Mouse (Mus musculus) liver (tissue): Measurements from ENCODE around the gene Polr3h.

ENCODE experiments used
- DNase-seq: peaks from one replicate; pipeline ENCODE4 v3.0.0-alpha.2; 2020; ENCODE audit warnings: mixed read lengths

Gene Polr3h

DNA sequence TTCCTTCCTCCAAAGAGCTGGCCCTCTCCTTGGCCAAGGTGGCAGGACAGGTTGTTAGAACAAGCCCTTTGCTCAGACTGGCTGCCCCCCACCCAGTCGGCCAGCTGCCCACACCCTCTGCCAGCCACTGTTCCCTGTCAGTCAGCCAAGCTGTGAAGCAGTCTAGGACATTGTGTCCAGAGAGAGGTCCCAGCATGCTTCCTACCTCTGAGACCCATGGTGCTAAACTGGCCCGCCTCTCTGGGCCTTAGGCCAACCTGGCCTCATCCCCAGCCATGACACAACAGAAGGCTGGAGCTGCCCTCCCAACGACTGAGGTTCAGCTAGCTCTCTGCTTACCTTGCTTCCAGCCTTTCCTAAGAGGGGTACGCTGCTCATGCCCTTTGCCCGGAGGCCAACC, 86.4 kb downstream of the Polr3h start:
- peak; percentile 31 for DNase-seq

DNA sequence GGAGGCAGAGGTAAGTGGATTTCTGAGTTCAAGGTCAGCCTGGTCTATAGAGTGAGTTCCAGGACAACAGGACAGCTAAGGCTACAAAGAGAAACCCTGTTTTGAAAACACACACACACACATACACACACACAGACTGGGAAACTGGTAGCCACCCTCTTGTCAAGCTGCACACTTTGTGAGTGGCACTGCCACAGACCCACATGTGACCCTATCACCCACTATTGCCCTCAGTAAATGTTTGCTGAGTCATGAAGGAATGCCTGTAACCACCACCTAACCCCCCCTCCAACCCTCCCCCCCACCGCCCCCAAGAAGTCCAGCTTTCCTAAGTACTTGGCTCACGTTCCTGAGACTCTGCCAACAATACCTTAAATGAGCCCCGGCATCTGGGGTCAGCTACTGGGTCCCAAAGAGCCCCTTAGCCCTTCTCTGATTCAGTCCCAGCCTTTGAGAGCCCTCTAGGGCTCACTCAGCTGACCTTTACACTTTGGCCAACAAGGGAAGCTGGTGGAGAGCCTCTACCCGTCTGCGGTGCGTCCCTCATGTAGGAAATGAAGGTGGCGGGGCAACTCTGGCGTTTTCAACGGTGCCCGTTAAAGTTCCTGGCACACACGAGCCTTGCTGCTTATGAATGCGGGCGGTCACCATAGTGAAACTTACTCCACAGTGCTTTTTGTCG, 87.3 kb downstream of the Polr3h start:
- DNase-seq: no peak
